In the genomic region with DNA sequence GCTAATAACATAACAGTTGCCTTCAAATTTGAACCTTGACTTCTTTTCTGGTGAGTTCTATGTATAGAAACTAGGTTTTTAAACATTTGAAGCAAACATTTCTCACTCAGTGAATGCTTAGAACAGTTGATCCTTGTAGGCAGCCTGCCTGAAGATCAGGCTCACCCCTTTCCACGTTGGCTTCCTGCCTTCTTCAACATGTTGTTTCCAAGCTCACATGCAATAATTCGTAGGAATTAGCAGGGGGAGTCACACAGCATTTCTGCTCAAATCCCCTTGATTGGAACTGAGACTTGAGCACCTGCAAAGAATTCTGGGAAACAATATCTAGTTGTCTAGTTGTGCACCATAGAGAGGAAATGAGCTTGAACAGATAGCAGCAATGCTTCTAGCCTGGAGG, we compare ENCODE assay signal across 20 mouse cellular contexts.
"Had no signal": no experiment of that assay in that cellular context is flagged by ENCODE, and none has a peak within 500 bp of the region (broad histone marks: within the 10 kb centered on the region; RNA-seq: fewer than 3 reads in every experiment).

No protein-coding gene starts in this region.

- H3K4me2 ChIP-seq: lung, embryonic 15.5 days; midbrain, embryonic 11.5 days; midbrain, embryonic 13.5 days; midbrain, embryonic 15.5 days; neural tube, embryonic 13.5 days; neural tube, embryonic 15.5 days had no signal

- ATAC-seq: liver, postnatal 0 days; lung, postnatal 0 days; midbrain, embryonic 13.5 days; midbrain, embryonic 15.5 days had no signal

- H3K4me1 ChIP-seq: lung, embryonic 15.5 days; megakaryocyte, embryonic 14.5 days; midbrain, embryonic 13.5 days; midbrain, embryonic 15.5 days; neural tube, embryonic 13.5 days; neural tube, embryonic 15.5 days had no signal

- H3K9me3 ChIP-seq: lung, embryonic 15.5 days; midbrain, embryonic 13.5 days; midbrain, embryonic 15.5 days; neural tube, embryonic 13.5 days; neural tube, embryonic 15.5 days had no signal

- H3K9ac ChIP-seq: liver, postnatal 0 days; lung, embryonic 15.5 days; midbrain, embryonic 13.5 days; midbrain, embryonic 15.5 days; neural tube, embryonic 13.5 days; neural tube, embryonic 15.5 days had no signal

- H3K27me3 ChIP-seq: lung, embryonic 15.5 days; megakaryocyte, embryonic 14.5 days; midbrain, embryonic 13.5 days; midbrain, embryonic 15.5 days; neural tube, embryonic 13.5 days; neural tube, embryonic 15.5 days had no signal

- H3K36me3 ChIP-seq: lung, embryonic 15.5 days; midbrain, embryonic 13.5 days; midbrain, embryonic 15.5 days; neural tube, embryonic 13.5 days; neural tube, embryonic 15.5 days had no signal

- H3K4me3 ChIP-seq: lung, embryonic 15.5 days; megakaryocyte, embryonic 14.5 days; midbrain, embryonic 13.5 days; midbrain, embryonic 15.5 days; myocyte; neural tube, embryonic 13.5 days; neural tube, embryonic 15.5 days had no signal

- H3K27ac ChIP-seq: lung, embryonic 15.5 days; macrophage; midbrain, embryonic 13.5 days; midbrain, embryonic 15.5 days; neural tube, embryonic 13.5 days; neural tube, embryonic 15.5 days had no signal

- DNase-seq: liver, postnatal 0 days; lung, adult 2 months; lung, postnatal 14 days; lung, postnatal 36 days; retina, postnatal 1 day; right cerebral cortex, postnatal 4 days; spleen, adult 18-20 months; thymus, adult 18-20 months; thymus, postnatal 14 days; thymus, postnatal 36 days had no signal
